Mouse (Mus musculus): ENCODE measurements around the gene Cpa5. TPM values are rescaled to one million over a fixed set of nuclear protein-coding genes. Genes with fewer than 3 reads are reported as not detected.

The Cpa5 gene
- total RNA-seq (2017) = not detected in 2 replicates

- ATAC-seq (ENCODE audit: extremely low read depth, insufficient number of reproducible peaks, low FRiP score, poor library complexity, severe bottlenecking) = no peak
Measured at GRCm38 (mm10) chr6:30610710-30611109, at the start of gene Cpa5. Gene Cpa5 (plus strand): TSS chr6:30611010.

DNA sequence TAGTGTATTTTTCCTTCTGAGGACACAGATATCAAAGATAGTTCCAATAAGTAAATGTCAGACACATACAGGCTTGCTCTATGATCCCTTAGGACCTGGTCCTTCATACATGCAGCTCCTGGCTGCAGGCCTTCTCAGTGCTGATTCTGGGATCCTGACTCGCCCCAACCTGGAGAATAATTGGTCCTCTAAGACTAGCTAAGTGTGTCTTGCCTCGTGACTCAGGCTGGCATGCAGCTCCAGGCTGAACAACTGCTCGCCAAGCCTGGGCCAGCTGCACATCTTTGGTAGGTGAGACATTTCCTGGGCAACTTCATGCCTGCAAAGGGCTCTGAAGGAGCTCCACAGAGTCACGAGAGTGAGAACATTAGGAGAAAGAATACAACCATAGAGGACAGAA lies 48.7 kb upstream of the Cpa5 start:
- no peak for ATAC-seq (ENCODE audit: extremely low read depth, insufficient number of reproducible peaks, low FRiP score, poor library complexity, severe bottlenecking)

GRCm38 (mm10) chr6:30563575-30563974 lies 47.2 kb upstream of the Cpa5 start:
- ATAC-seq (ENCODE audit: extremely low read depth, insufficient number of reproducible peaks, low FRiP score, poor library complexity, severe bottlenecking) = no peak

GRCm38 (mm10) chr6:30564051-30564450 lies 46.8 kb upstream of the Cpa5 start:
- ATAC-seq (ENCODE audit: extremely low read depth, insufficient number of reproducible peaks, low FRiP score, poor library complexity, severe bottlenecking) = no peak

- ATAC-seq (ENCODE audit: extremely low read depth, insufficient number of reproducible peaks, low FRiP score, poor library complexity, severe bottlenecking) = no peak
Measured at GRCm38 (mm10) chr6:30568069-30568468, 42.7 kb upstream of the Cpa5 start, which contains the start of gene Cpa4. Gene Cpa4 (plus strand): TSS chr6:30568369.

DNA sequence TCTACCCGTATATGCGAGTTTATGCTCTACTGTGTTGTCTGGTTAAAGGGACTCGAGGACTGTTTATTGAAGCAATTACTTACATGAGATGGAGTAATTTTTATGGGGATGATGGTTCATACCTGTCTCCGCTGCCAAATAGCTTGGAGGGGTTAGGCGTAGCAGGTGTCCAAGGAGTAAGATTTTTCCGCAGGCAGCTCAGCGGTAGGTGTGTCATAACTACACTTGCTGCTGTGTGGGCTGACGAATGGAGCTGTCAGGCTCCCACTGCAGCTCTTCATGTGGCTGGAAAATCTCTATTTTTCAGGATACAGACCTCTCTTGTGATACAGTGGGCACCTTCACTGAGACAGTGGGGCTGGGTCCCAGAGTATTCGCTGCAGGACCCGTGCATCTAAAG lies 41.5 kb upstream of the Cpa5 start:
- ATAC-seq (ENCODE audit: extremely low read depth, insufficient number of reproducible peaks, low FRiP score, poor library complexity, severe bottlenecking) = no peak

DNA sequence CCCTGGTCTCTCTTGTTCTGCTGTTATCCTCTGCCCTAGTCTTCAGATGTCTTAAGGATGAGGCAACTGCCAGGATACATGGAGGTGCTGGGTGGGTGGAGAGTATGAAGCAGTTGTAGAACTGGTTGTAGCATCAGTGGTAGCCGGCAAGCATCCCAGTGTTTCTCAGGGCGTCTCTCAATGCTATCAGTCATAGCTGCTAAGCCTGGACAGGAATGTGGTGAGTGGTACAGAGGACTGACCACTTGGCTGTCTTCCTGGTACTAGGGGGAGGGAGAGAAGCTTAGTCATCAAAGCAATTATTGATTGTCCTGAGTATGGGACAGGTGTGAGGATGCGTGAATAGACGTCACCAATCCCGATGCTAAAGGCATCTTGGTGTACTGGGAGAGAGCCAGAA lies 40.8 kb upstream of the Cpa5 start:
- ATAC-seq (ENCODE audit: extremely low read depth, insufficient number of reproducible peaks, low FRiP score, poor library complexity, severe bottlenecking) = no peak

- no peak for ATAC-seq (ENCODE audit: extremely low read depth, insufficient number of reproducible peaks, low FRiP score, poor library complexity, severe bottlenecking)
Measured at GRCm38 (mm10) chr6:30572456-30573311, 38.1 kb upstream of the Cpa5 start.

DNA sequence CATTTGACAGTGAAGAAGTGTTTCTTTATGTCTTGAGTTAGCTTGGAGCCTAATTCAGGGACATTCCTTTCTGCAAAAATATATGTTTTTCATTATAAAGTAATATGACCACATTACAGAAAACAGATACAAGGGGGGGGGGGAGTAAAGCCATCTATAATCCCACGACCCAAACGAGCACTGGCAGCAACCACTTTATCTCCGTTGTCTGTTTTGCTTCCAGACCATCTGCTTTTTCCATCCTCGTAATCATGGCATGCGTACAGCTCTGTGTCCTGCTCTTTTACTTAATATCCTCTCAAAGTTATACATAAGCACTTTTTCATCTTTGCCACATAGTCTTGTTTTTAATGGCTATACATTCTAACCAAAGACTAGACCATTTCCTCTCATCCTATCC lies 37.4 kb upstream of the Cpa5 start:
- ATAC-seq (ENCODE audit: extremely low read depth, insufficient number of reproducible peaks, low FRiP score, poor library complexity, severe bottlenecking) = no peak

- no peak for ATAC-seq (ENCODE audit: extremely low read depth, insufficient number of reproducible peaks, low FRiP score, poor library complexity, severe bottlenecking)
Measured at GRCm38 (mm10) chr6:30574945-30575344, 35.9 kb upstream of the Cpa5 start.

DNA sequence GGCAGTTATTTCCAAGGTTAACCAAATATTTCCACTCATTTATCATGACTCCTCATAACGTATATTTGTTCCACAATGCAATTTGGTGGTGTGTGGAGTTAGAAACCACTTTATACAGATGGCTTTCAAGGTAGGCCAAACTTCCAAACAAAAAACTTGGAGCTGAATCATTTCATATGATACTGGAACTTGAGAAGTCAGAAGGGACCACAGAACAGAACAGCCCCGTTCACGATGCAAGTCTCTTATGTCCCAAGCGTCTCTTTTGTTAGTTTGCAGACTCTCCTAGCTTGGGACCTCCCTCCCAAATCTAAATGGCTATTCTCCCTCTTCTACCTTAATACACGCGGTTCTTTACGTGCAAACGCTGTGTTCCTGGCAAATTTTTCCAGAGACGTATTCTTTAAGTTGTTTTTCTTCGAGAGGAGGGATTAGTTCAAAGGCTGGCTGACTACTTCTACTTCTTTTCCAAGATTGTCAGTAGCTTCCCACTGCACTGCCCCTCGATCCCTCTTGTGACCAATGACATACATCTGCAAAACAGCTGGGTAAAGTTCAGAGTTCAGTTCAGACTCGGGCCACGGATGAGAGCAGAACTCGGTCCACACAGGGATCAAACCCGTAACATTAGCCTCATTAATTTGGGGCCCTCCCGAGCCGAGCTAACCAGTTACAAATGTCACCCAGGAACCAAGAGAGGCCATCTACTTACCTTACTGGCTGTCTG lies 34.2 kb upstream of the Cpa5 start:
- ATAC-seq (ENCODE audit: extremely low read depth, insufficient number of reproducible peaks, low FRiP score, poor library complexity, severe bottlenecking) = no peak

DNA sequence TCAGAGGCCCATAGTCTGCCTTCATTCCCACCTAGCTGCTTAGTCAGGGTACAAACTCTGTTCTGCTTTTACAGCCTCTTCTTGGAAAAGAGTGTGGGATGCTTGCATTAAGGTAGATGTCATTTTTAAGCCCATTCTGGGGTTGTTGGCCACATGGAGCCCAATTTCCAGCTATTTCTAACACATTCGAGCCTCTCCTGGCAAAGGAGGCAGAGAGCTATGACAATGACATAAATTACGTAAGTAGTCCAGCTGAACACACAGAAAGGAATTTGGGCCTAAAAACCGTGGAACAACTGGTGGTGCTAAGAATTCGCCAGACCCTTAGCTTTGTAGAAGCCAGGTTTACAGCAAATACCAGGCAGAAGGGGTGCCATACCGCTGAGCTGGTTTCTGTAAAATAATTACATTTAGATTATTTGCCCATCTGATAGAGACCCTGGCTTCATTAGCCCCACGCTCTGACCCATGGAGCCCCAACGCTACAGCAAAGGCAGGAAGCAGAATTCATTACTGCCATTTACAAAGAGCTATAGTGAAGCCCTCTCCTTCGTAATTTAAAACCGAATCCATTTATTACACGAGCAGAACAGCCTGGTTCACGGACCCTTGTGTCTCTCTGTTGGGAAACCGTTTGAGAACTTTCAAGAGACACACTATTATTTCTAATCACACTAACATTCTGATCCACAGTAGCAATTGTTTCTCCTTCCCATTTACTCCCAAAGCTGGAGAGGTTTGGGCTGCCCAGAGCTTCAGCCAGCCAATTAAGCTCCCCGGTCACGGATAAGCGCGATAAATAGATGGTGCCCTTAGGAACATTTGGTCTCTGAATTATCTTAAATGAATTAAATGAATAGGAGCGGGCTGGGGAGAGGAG lies 30.6 kb upstream of the Cpa5 start:
- ATAC-seq (ENCODE audit: extremely low read depth, insufficient number of reproducible peaks, low FRiP score, poor library complexity, severe bottlenecking) = no peak

DNA sequence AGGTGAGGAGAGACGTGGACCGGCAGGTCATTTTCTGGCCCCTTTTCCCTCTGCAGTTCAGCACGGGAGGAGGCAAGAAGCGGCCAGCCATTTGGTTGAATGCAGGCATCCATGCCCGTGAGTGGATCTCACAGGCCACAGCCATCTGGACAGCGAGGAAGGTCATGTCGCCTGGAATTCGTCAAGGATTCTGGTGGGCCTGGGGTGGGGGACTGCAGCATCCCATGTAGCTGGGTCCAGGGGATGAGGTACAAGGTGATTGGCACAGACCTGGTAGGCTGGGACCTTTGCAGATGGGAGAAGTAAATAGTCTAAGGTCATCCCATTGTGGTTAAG lies 30.0 kb upstream of the Cpa5 start:
- no peak for ATAC-seq (ENCODE audit: extremely low read depth, insufficient number of reproducible peaks, low FRiP score, poor library complexity, severe bottlenecking)

GRCm38 (mm10) chr6:30586886-30587442 lies 23.8 kb upstream of the Cpa5 start:
- ATAC-seq (ENCODE audit: extremely low read depth, insufficient number of reproducible peaks, low FRiP score, poor library complexity, severe bottlenecking) = no peak

GRCm38 (mm10) chr6:30589819-30590218 lies 21.0 kb upstream of the Cpa5 start:
- no peak for ATAC-seq (ENCODE audit: extremely low read depth, insufficient number of reproducible peaks, low FRiP score, poor library complexity, severe bottlenecking)

DNA sequence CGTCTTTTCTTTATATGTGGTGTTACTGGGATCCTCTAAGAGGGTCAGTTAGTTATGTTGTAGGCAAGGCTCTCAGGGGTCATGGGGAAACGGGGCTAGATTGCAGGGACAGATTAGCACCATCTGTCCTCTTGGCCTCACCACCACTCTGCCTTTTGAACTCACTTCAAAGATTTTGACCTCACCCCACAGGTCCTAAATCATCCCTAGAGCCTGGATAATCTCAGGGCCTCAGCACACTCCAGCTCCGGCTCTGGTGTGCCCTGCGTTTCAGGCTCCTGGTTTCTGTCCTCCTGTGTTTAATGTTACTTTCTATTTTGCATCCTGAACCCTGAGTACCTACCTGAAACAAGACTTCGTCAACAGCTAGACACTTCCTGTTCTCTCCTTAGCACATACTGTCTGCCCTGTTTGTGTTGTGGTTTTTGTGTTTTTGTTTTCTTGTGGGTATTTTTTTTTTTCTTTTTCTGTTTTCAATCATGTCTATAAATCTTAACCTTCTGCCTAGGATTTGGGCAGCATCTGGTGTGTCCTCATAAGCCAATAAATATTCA lies 18.9 kb upstream of the Cpa5 start:
- no peak for ATAC-seq (ENCODE audit: extremely low read depth, insufficient number of reproducible peaks, low FRiP score, poor library complexity, severe bottlenecking)

DNA sequence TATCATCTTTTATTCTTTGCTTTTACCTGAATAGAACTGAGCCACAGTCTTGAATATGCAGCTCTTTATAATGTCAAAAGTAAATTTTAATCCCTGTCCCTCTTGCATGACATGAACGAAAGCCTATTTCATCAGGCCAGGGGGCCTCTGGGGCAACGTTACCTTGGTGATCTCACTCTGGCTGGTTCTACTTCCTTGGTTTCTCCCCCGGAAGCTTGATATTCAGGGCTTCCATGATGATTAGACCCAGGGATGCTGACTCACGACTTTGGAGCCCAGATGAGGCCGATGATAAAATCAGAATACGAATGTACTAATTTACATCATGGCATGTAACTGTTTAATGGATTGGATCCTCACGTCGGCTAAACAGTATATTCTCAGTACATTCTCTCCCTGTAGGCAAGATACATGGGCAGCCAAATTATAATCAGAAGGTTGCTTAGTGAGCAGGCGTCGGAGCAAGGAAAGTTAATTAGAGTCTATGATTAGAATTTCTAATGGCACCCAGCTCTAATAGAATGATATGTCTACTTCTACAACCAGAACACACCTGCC lies 18.3 kb upstream of the Cpa5 start:
- no peak for ATAC-seq (ENCODE audit: extremely low read depth, insufficient number of reproducible peaks, low FRiP score, poor library complexity, severe bottlenecking)

DNA sequence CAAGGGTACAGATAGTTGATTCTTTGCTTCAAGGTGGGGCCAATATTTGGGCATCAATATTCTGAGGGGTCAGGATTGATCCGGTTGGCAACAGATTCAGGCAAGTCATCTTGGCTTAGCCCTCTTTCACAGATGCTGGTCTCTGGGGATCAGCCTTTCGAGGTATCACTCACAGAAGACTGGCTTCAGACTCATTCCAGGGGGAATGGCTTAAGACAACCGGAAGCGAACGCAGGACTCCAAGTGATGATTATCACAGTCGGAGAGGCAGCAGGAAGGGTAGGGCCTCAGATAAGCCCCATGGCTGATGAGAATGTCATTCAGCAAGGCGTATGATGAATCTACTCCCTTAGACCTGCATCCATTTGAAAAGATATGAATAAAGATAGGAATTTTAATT lies 16.4 kb upstream of the Cpa5 start:
- ATAC-seq (ENCODE audit: extremely low read depth, insufficient number of reproducible peaks, low FRiP score, poor library complexity, severe bottlenecking) = no peak
